Mouse (Mus musculus): ENCODE measurements at regions not wholly inside any gene's neighbourhood (a gene's known extent, or its start where the extent isn't known, plus 50 kb on each side); places are given as distances from the start of the nearest gene placed in this dataset. TPM values are rescaled to one million over a fixed set of nuclear protein-coding genes. Genes with fewer than 3 reads are reported as not detected.

Small RNA genes in the stretch of these regions (microRNA-seq; reads per million reads assigned to microRNA genes)
- not detected for gene Gm25442 (ENCODE audit: borderline number of aligned reads)

Data from heart, embryonic 11.5 days (tissue).